Mouse (Mus musculus) ovary, postnatal 36 days (tissue): ENCODE results near the gene Capn8.

Experiments
- DNase-seq: peaks from one replicate; pipeline ENCODE4 v3.0.0; 2022; ENCODE audit warnings: low spot score, mixed read lengths

Capn8 gene

GRCm38 (mm10) chr1:182678151-182678550 lies 113.3 kb downstream of the Capn8 start:
- DNase-seq = no peak

- DNase-seq = no peak
Measured at GRCm38 (mm10) chr1:182679169-182679568, 114.4 kb downstream of the Capn8 start.

- no peak for DNase-seq
Measured at GRCm38 (mm10) chr1:182679582-182679981, 114.8 kb downstream of the Capn8 start.
